Mouse (Mus musculus) gastrocnemius, postnatal 10 days (tissue): ENCODE measurements around the gene Prtg. TPM values are rescaled to one million over a fixed set of nuclear protein-coding genes. Genes with fewer than 3 reads are reported as not detected.

Source experiments
- DNase-seq: peaks from one replicate; pipeline ENCODE4 v3.0.0; 2021; ENCODE audit warnings: mixed read lengths
- long read RNA-seq, 2 experiments: library from polyadenylated mRNA; stranded (forward); transcript quantifications; one replicate each; pipeline ENCODE4 v2.0.0; 2021
- total RNA-seq, 2 experiments: library from RNA; stranded (reverse); gene quantifications; 2 replicates each; pipeline ENCODE4 v1.2.3; 2021

Prtg gene
- under 1 TPM; 0.49 to 0.95 TPM for total RNA-seq
- long read RNA-seq, experiment 1, partial matches to known transcripts: 0 of 1 reads
- long read RNA-seq, experiment 1, other reads (novel, unspliced or antisense): 1 of 1 reads
- long read RNA-seq, experiment 2: 0 reads

DNA sequence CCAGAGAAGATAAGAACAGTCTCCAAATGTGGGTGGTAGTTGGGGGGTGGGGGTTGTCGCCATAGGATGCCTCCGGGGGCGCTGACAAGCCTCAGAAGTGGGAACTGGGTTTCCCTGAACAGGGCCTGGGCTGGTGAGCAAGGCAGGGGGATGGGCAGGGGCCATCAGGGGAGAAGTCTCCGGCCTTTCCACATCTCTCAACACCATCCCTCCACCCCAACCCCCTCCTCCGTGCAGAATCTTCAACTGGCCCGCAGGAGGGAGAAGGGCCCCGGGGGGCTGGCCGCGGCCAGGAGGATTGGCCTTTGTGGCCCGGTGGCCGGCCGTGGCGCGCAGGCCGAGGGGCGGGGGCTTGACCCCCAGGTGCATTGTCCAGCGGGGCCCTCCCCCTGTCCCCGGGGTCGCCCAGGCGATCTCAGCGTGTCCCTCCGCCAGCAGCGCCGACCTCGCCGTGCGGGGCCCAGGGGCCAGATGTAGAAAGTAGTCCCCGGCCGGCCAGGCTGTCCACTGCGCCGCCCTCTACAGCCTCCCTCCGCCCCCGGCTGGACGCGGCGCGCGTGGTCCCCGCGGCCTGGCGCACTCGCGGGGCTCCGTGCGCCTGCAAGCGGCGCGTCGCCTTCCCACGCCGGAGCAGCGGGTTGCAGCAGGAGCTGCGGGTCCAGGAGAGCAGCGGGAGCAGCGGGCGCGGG, at the start of gene Prtg:
Prtg (plus strand) TSS at position 144 of the 689 bp plus-strand sequence.
- DNase-seq: peak; percentile 53

DNA sequence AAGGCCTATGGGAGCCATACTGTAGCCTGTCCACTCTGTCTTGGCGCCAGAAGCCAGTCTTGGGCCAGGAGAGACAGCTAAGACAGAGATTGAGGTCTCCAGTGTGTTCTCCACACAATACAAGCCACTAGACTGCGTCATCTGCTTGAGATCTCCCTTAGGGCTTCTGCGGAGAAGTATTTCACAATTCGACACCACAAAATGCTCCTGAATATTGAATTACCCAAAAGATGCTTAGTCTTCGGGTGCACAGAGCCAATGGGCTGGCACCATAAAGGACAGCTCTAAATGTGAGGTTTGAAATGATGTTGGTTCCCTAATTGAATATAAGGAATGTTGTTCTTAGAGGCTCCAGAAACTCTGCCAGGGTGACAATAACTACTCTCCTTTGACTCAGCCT, 49.5 kb upstream of the Prtg start:
- no peak for DNase-seq

DNA sequence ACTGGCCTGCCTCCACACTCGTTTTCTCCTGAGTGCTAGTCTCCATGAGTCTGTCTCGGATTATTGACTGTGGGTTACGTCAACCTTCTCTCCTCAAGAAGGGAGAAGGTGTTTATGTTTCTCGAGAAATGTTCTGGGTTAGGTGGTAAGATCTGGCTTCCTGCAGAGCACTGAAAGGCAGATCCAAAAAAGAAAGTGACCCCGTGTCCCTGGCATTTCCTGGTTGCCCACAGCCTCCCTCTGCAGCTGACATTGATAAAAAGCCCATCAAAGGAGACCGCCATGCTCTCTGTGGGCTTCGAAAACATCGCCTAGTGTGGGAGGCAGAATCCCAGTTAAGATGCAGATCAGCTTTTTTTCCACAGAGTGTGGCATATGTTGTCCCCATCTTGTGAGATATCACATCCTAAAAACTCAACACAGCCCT, 48.0 kb upstream of the Prtg start:
- DNase-seq: no peak

DNA sequence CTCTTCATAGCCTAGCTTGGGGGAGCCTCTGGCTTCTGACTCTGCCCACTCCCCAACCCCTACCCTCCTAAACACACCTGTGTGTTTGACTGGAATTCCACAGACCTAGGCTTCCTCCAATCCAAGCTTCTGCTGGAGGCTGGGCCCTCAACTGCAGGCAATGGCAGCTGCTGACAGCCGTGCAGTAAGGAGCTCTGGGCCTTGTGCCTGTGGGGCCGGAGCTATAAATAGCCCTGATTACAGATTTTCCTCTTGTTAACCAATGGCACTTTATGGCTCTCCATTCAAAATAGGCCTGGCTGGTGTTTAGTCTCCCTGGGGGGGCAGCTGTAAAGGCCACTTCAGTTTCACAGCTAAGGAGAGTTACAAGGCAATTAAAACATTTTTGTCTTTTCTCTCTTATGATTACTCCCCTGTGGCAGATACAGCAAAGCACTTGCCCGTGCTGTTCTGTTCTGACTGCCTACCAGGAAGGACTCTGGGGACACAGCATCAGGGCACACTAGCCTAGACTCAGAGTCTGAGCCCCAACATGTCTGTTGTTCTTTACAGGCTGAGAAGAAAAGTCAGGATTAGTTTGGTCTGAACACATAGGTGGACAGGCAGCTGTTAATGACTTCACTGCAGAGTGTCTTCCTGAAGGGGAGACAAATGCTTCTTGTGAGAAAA, 43.5 kb upstream of the Prtg start:
- DNase-seq: peak; percentile 49

DNA sequence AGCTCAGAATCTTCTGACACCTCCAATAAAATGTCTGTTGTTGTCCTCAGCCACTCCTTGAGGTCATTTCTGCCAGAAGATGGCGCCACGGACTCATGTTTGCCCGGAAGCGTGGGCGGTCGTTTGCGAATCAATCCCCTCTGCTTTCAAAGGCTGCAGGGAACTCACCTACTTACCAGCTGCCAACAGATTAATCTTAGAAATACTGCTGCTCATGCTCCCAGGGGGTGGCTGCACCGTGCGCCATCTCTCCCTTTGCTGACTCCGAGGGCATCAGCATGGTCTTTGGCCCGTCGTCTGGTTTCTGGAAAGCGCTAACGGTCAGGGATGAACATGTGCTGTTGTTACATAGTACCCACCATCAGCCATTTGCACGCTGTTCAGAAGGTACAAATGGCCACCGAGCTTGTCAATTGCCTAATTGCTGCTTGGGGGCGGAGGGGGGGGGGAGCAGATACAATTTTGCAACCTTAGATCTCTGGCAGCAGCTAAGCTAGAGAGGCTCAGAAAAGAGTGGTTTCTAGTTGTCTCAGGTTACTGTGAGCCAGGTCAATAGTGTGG, 39.8 kb upstream of the Prtg start:
- DNase-seq: peak; percentile 91

DNA sequence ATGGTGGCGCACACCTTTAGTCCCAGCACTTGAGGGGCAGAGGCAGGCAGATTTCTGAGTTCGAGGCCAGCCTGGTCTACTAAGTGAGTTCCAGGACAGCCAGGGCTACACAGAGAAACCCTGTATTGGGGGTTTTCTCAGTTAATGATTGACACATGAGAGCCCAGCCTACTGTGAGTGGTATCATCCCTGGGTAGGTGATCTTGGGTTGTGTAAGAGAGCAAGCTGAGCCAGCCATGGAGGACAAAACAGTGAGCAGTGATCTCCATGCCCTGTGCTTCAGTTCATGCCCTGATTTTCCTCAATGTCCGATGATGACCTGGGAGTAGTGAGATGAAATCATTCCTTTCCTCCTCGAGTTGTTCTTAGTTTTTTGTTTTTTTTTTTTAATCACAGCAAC, 31.7 kb upstream of the Prtg start:
- DNase-seq: no peak

DNA sequence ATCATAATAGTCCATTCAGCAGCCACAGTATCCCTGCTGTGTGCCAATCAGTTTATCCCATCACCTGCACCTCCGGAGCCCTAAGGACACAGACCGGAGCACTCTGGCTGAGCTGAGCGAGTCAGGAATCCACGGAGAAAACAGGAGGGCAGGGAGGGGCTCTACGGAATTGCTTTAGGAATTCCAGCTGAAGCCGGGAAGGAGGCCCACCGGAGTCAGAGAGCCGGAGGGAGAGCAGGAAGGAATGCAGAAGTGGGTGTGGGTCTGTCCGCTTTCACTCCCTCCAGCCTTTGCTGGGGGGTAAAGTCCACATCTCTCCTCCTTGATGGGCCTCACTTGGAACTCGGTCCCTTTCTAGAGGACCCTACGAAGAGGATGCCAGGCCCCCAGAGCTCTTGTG, 27.7 kb upstream of the Prtg start:
- DNase-seq: no peak

DNA sequence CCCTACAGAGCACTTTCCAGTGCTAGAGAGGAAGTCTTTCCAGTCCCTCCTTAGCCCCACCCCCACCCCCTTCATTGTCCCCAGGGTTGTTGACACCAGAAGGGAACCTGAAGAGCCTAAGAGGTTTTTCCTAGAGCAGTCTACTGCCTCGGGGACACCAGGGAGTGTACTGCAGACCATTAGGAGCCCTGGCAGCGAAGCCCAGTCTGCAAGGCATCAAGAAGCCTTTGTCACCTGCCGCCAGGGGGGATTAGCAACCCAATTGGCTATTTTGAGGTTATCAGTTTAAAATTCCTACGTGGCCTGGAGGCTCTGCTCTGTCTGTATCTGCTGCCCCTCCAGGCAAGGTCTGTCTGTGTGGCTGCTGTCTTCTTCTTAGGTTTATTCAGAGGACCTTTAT, 26.9 kb upstream of the Prtg start:
- DNase-seq: no peak

DNA sequence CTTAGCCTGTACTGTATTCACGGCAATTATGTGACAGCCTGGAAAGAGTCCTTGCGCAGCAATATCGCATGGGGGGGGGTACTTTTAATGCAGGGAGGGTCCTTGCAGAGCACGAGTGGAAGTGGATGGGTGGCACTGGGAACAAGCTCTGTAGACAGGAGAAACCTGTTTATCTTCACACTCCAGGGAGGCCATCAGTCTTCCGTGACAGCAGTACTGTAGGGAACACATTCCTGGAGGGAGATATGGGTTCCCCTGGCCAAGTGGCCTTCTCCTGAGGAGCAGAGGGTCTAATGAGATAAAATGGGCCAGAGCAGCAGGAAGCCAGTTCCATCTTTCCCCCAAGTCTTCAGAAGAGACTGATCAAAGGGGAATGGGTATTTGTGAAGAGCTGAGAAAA, 26.0 kb upstream of the Prtg start:
- no peak for DNase-seq

DNA sequence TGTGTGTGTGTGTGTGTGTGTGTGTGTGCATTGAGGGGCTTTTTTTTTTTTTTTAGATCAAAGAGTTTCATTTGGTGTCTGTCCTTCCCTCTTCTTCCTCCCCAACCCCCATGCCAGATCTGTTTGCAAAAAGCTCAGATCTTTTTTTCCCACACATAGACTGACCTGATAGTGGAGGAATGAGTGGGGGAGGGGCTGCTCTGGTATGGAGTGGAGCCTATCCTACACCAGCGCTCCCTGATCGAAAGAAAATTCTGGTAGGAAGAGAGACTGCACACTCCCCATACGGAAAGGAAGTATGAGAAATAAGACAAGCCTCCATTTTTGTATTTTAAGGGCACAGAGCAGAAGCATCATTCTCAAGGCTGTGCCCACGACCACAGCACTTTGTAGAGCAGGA, 25.2 kb upstream of the Prtg start:
- no peak for DNase-seq

DNA sequence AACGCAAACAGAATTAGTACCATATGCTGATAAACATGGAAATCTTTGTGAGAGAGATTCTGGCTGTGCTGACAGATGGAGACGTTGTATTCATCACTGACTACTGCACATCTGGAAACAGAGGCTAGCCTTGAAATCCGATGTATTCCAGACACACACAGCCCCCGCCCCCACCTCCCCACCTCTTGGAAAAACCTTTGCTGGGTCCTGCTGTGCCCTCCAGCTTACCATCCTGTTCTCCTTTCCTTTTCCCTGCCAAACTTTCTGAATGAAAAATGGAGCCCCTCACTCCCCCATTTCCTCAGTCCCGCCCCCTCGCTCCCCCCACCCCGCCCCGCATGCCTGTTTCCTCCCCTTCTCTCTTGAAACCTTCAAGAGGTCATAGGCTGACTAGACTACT, 24.6 kb upstream of the Prtg start:
- DNase-seq: no peak

DNA sequence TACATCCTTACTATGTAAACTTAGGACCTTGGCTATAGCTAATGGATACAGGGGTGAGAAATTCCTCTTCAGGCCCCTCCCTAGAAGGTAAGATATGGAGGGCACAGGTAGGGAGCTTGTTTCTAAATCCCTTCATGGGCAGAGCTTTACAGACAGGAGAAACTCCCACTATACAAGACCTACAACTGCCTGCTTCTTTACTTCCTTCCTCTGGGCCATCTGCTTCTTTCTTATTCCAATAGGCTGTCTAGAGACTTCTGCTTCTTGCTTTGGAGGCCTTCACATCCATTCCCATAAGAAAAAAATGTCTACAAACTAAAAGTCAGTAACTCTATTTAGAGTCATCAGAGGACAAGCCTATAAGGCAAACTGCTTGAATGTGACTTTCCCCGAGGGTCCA, 18.9 kb upstream of the Prtg start:
- DNase-seq: no peak

DNA sequence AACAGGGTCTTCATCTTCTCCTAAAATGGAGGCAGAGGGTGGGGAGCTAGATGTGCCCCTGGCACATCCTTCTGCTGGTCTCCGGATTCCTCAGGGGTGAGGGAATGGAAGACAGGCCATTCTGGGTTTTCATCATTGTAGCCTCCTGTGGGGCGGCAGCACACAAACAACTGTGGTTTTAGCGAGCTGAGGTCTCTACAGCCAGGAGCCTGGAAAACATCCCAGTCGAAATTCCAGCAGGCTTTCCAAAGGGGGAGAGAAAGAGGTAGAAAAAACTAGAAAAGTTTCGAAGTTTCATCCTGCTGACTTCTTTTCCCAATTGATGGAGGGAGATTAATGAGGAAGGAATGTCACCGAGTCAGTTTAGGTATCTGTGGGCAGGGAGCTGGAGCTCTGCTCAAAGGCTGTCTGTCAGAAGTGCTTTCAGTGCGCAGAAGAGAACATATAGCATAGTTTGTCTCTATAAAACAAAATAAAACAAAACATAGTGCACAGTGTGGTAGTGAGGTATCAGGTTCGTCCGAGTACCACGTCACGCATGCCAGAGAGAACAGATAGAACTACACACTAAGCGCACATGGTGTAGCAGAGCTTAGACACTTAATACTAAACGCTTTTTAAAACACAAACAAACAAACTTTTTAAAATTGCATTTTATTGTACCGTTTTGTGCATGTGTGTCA, 16.0 kb upstream of the Prtg start:
- no peak for DNase-seq

DNA sequence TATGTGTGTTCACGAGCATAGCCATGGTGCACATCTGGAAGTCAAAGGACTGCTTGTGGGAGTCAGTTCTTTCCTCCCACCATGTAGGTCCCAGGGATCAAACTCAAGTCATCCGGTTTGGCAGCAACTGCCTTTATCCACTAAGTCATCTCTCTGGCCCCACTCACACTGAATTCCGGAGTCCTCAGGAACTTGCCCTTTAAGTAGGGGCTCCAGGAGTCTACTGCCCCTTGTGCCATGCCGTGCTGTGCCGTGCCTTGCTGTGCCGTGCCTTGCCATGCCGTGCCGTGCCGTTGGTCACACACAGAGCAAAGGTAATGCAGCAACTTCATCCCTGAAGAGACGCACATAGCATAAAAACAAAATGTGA, 15.5 kb upstream of the Prtg start:
- DNase-seq: no peak

DNA sequence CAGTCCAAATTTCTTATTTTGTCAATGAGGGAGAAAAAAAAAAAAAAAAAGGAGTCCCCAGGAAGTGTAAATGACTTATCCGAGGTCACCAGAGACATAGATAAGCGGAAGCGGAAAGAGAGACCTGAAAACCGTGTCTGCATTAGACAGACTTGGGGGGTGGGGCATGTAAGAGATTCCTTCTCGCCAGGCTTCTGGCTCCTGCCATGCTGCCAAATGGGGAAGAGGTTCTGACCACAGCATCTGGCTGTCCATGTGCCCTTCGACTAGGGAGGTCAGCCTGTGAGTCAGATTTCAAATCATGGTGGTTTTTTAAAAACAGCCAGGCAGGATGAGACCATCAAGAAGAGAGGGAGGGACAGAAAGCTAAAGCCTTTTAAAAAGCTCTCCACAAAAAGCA, 15.0 kb upstream of the Prtg start:
- peak; percentile 16 for DNase-seq

DNA sequence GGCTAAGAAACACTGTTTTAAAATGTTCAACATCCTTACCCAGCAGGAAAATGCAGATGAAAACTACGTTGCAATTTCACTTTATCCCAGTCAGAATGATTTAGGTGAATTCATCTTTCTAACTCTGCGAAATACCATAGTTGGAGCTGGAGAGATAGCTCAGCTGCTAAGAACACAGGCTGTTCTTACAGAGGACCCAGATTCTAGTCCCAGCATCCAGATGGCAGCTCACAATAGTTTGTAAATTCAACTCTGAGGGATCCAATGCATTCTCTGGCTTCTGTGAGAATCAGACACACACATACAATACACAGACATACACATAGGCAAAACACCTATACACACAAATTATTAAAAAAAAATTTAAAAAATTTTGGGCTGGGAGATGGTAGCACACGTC, 11.4 kb upstream of the Prtg start:
- DNase-seq: no peak

DNA sequence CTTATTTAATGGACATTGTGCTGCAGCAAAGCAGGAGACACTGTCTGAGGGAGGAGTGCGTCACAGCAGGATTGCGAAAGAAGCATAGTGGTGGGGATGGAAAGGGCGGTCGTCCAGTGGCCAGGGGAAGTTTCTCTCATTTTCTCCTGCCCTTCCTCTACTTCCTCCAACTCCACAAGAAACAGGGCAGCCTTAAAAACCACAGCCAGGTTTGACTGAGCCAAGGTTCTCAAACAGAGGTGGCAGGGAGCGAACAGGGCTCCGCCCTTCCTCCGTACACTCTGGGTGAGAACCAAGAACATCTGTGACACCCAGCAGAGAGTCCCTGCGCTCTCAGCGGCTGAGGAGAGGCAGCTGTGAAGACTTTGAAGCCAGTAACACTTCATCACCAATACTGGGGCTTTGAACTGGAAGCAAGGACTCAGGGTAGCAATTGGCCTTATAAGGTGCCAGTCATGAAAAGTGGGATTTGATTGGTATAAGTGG, 9.5 kb upstream of the Prtg start:
- peak; percentile 11 for DNase-seq

DNA sequence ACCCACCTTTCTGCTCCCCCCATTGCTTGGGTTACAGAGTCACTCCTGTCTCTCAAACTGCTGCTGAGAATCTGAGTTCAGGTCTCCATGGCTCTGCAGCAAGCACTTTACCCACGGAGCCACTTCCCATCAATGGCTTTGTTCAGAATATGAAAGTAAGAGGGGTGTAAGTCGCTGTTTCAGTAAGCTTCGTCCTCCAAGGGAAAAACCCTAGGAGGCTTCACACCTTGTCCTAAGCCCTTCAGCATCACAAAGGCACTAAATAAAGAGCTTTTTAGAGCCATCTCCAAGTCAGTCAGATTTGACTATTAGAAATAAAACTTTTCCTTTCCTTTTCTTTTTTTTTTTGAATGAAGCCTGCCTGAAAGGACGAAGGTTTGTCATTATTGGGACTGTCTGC, 3.4 kb upstream of the Prtg start:
- DNase-seq: no peak

DNA sequence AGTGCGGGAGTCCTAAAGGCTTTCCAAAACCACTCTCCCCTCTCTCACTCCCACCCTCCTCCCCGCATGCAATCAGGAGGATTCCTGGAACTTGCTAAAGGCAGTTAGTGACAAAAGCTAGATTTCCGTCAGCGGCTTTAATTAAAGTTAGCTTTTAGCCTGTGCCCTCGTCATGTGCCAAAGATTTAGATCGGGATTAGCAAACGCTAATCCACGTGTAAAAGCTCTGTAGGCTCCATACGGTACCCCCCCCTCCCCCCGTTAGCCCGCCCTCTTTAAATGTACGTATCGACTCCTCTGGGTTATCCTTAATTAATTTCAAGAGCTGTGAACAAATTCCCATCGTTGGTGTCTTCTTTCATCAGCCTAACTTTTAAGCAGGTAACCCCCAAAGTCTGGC, 528 bp upstream of the Prtg start:
- DNase-seq: no peak

DNA sequence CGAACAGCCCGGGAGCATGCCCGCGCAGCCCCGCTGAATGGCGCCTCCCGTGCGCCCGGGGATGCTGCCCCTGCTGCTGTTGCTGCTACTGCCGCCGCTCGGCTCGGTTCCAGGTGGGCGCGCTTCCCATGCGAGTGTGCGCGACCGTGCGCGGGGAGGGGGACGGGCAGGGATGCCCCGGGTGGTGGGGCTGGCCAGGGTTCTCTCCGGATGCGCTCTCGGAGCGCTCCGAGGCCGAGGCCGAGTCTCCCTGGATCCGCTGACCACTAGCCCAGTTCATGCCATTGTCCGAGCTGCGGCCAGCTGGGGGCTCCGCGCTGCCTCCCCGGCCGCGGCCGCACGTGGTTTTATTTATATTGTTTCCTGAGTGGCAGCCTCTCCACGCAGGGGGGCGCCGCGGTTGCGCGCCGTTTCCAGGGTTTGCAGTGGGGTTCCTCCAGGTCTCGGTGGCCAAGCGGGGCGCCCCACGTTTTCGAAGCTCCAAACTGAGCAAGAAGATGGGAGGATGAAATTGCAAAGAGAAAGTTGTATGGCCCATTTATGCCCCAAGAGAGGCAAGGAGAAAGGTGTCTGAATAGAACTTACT, 839 bp downstream of the Prtg start:
- peak; percentile 70 for DNase-seq

DNA sequence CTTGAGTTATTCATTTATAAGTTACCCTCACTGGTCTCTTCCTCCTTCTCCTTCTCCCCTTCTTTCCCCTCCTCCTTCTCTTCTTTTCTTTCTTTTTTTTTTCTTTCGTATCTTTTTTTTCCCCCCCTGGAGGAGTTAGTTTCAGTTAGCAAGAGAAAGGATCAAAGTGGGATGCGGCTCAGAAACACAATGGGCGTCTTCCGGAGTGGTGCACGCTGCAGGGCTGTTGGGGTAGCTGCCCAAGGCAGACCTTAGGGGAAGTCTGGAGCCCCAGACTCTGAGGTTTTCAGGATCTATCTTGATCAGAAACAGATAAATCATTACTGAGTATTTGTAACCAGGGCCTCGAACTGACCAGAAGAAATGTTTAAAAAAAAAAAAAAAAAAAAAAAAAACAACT, 1.5 kb downstream of the Prtg start:
- no peak for DNase-seq

DNA sequence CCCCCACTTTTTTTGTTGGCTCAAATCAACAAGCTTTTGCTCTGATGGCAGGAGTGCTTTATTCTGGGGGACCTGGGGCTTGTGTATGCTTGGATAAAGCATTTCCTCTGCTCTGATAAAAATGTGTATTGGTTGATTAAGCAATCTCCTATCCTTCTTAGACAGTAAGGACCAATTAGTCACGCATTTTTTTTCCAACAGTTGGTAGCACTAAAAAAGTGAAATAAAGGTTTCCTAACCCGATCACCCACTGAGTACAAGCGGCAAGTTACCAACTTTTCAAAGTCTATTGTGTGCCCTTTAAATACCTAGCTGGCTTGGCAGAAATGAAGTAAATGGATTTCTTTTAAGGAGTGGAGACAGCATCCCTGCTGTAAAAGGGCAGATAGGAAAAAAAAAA, 1.9 kb downstream of the Prtg start:
- DNase-seq: no peak

DNA sequence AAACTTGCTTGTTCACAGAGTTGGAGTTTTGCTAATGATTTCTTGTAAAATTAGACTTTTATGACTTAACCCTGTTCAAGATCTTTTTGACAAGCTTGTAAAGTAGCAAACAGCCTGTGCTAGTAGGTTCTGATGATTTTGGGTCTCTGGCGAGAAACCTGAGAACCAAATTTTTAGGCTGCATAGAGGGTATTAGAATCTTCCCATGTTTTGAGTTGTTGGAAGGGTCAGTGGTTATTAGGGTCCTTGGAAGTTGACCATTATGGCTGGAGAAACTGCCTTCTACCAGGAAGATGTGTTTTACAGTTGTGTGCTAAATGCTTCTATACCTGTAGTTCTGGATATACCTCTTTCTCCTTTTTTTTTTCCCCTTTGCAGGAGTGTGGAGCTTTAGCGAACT, 2.4 kb downstream of the Prtg start:
- DNase-seq: no peak
